Mouse (Mus musculus) 3134 (cell line): ENCODE measurements around the gene Gc.

ENCODE experiments used
- DNase-seq: peaks from one replicate; pipeline ENCODE4 v3.0.0-alpha.2; 2011; ENCODE audit warnings: low spot score; ENCODE audit not compliant: insufficient read length; ENCODE audit errors: extremely low read depth

Gene Gc

DNA sequence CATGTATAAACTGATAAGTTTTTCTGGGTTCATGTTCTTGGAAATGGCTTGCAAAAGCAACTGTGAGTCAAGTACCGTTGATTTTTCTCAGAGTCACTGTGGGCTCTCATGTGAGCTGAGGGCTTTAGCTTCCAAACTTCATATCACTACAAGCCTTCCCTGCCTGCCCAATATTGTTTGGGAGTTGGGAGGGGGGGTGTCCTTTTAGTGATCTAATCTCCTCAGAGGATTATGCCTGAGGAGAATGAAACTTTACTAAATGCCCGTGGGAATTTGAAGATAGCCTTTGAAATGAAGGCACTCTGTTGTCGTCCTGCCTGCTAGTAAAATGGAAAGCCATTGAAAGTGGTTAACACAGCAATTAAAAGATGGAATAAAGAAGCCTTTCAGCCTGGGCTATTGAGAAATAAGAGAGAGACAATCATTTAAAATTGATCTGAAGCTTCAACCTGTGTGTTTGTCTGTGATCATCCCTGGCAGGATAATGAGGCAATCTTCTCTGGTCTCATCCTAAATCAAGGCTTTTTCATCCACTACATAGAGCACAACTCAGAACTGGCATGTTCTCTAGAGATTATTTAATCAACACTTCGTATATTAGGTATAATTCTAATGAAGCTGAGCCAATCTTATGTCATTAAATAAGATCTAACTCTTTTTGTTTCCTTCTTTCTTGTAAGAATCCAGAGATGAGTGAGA lies 89.5 kb downstream of the Gc start:
- DNase-seq, result no peak
